Mouse (Mus musculus) R1 (cell line): ENCODE measurements around the gene Idnk.

Experiments used
- DNase-seq: peaks from one replicate; pipeline ENCODE4 v3.0.0-alpha.2; 2018; ENCODE audit warnings: low read depth, low spot score

Gene Idnk

GRCm38 (mm10) chr13:58157447-58158098 is at the start of gene Idnk:
Gene Idnk (plus strand): TSS chr13:58157649.
- DNase-seq: peak; percentile 54

GRCm38 (mm10) chr13:58111306-58111705 is 46.1 kb upstream of the Idnk start:
- DNase-seq: no peak

DNA sequence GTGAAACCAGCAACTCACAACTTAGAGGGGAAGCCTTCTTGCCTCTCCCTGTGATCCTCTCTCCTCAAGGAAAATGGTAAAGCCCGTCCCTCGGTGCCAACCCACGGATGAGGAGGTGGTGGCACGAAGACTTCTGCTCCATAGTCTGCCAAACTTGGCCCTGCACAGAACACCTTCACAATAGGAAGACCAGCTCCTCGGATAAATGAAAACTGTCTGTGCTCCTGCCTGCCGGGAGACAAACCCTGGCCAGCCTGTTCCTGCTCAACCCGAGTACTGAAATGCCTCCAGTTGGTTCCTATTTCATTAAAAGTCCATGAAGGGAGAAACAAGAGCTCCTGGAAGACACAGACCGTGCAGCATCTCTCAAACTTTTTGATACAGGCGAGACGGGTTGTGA is 45.3 kb upstream of the Idnk start:
- no peak for DNase-seq

- DNase-seq: no peak
Measured at GRCm38 (mm10) chr13:58112601-58113041, 44.8 kb upstream of the Idnk start.

DNA sequence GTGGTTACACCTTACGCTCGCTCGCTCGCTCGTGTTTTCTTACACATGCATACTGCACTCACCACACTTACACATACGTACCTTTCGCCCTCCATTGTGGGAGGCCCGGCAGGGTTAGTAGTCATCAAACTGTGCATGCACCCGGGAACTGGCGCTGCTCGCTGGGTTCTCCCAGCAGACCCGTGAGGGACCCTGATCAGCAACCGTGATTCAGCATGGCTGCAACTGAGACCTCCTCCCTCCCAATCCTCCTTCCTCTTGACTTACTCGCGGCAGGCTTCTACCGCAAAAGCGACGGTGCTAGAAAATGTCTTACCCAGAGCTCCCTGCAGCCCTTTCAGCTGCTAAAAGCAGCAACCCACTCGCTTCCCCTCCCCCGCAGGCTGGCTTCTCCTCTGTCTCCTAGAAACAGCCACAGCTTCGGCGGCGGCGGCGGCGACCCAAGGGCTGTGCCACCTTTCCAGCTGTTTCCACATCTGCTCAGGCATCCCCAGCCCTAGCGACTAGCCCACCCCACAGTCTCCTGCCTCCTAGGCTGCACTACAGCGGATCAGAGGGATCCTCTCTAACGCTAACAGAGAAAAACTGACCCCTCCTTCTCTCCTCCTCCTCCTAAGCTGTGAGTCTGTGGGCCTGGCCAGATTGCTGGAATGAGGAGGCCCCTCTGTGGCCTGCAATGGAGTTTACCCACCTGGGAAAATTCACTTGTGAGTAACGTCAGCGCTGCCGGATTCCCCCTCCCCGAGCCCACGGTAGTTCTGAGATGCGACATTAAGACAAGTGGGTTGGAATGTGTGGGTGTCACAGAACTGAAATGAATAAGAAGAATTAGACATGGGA is 44.2 kb upstream of the Idnk start, which contains the start of gene Klhl3:
Klhl3 (minus strand) TSS at position 532 of the 840 bp plus-strand sequence.
- DNase-seq: peak; percentile 78

GRCm38 (mm10) chr13:58115227-58115626 is 42.2 kb upstream of the Idnk start:
- DNase-seq: no peak

DNA sequence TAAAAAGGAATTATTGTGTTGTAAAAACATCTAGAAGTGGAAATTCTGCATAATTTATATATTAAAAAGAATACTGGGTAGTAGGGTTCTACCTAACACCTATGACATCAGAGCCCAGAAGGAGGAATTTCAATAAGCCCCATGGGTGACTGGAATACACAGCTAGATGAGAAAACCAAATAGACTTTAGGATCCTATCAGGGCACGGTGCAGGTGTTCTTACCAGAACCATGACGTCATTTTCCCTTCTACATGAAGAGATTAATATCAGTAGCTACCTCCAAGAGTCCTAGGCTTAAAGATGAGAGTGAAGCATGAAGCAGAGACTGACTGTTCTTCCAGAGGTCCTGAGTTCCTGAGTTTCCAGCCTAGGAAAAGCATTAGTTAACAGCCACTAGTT is 40.6 kb upstream of the Idnk start:
- no peak for DNase-seq

DNA sequence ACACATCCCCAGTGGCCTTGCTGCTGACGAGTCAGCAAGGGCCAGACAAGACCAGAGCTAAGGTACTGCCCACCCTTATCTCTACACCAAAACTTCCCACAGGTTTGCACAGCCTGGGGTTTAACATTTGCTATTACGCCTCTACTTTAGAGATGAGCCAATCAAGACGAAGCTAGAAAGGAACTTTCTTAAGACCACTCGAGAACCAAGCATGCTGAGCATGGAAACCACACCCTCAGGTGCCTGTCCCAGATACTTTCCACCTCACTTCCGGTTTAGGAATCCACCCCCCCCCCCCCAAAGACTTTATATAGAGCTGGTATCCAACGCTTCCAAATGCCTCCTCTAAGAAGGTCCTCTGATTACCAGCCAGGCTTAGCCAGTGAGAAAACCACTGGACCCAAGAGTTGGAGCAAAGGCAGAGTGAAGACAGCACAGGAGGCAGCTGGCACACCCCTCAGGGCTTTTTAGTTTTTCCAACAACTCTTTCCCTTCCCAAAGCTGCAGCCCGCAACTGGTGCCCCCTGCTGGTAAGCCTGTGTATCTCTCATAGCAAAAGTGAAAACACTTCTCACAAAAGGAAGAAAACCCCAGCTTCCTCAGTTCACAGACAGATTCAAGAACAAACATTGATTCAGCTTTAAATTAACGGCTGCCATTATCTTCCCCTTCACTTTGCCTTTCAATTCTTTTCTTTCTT is 40.0 kb upstream of the Idnk start:
- peak; percentile 86 for DNase-seq

- DNase-seq: no peak
Measured at GRCm38 (mm10) chr13:58122786-58123297, 34.6 kb upstream of the Idnk start.

DNA sequence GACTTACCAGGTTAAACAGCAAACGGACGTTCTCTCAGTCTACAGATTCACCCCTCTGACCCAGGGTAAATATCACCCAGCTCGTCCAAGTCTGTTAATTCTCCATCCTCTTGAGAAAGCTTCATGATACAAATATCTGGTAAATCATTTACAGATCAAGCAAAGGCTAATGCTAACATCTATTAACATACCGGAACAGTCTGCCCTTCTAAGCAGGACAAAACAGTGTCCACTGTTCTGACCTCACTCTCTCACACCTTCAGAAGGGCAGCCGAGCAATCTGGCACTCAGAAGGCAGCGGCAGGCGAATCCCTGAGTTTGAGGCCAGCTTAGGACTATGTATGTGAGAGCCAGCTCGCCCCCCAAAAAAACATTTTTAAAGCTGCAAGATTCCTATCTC is 34.1 kb upstream of the Idnk start:
- no peak for DNase-seq

- DNase-seq: no peak
Measured at GRCm38 (mm10) chr13:58124278-58124677, 33.2 kb upstream of the Idnk start.

DNA sequence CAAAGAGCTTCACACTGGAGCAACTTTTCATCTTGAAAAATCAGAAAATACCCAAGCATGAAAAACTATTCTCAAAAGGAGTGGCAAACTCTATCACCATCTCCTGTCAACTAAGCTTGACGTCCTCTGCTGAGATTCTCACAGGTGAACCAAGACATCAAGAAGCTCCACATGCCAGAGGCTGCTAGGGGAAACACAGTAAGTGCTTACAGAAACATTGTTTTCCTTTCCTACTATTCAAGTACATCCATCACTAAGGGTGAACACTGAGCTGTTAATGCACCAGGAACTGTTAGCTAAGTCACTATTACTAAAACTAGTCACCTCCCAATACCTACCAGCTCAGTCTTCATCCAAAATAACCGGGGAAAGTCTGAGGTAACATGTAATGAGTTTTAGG is 32.5 kb upstream of the Idnk start:
- no peak for DNase-seq

GRCm38 (mm10) chr13:58126126-58126525 is 31.3 kb upstream of the Idnk start:
- peak; percentile 86 for DNase-seq

DNA sequence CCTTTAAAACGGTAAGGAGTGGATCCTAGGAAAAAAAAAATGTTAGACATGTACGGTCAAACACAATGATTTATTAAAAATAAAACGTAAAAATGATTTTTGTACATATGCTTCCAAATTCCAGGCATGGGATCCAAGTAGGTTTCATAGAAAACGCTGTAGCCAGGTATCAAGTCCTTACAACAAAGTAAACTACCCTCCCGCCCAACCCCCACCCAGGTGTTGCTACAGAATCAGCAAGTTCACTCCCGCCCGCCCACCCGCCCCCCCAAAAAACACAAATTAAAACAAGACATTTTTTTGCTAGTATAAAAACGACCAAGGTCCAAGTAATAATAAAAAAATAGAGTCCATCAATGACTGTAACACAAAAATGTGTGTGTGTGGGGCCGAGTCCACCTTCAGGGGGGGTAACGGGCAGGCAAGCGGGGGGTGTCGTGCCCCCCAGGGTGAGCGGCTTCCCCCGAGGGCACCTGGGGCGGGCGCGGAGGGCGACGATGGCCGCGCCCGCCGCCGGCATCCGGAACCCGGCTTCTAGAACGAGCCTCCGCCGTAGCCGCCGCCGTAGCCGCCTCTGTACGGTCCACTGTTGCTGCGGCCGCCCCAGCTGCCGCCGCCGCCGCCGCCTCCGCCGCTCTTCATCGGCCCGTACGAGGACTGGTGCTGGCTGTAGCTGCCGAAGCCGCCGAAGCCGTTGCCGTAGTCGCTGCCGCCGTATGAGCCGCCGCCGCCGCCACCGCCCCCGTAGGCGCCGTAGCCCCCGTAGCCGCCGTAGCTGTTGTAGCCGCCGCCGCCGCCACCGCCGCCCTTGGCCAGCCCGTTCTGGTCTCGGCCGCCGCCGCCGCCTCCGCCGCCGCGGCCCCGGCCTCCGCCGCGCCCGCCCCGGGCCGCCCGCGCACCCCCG is 30.3 kb upstream of the Idnk start:
- DNase-seq: peak; percentile 40

- DNase-seq: peak; percentile 58
Measured at GRCm38 (mm10) chr13:58127766-58128361, 29.6 kb upstream of the Idnk start.

GRCm38 (mm10) chr13:58128396-58128767 is 29.1 kb upstream of the Idnk start, which contains the start of gene Hnrnpa0:
Gene Hnrnpa0 (minus strand): TSS chr13:58128556.
- DNase-seq: peak; percentile 89

DNA sequence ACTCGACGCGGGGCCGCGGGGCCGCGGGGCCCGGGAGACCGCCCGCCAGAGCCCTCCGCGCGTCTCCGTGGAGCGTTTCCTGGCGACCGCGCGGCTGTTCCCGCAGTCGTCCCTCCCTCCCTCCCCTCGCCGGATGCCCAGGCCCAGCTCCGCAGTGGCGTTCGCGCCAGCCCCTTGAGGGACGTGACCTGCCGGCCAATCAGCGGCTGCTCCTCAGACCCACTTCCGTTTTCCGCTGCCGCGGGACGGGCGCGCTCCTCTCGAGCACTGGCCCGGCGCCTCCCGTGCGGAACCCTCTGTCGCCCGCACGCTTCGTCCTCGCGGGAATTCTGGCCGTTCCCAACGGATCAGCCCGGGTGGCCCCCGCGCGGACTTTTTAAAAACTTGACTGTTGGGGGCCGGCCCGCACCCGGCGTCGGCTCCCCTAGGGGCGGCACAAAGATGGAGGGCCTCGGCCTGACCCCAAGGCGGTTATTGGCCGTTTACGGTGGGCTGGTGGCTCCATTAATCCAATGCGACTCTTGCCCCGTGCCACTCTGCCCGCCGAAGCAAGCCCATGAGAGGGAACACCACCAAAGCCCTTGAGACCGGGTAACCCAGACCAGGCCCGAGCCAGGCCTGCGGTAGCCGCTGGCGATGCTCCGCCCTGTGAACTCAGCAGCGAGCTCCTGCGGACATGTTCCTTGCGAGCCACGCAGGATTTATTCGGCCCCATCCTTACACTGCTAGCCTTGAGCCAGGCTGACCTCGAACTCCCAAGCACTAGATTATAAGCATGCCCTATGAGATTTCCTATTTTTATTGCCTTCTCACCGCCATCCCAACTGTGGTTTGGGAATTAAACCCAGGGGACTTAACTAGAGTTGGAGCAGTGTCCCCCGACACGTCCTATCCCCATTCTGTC is 28.4 kb upstream of the Idnk start:
- peak; percentile 94 for DNase-seq

GRCm38 (mm10) chr13:58129687-58130246 is 27.7 kb upstream of the Idnk start:
- DNase-seq: no peak

DNA sequence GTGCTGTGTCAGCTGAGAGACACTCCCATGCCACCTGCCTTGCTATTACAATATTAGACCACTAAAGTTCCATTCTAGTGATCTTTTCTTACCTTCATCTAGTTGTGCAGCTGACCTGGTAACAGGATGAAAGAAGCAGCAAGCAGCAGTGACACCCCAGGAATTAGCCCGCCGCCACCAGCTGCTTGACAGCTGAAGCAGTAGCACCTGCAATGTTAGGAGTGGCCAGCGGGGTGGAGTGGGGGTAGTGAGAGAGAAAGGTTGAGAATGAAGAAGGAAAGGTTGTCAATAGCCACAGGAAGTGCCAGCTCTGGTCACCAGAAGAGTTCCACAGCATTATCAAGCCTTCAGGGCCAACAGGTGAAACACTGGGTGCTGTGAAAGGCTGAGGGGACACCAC is 25.8 kb upstream of the Idnk start:
- DNase-seq: peak; percentile 32
